16 mouse cellular contexts compared by ENCODE assay signal in the genomic region with DNA sequence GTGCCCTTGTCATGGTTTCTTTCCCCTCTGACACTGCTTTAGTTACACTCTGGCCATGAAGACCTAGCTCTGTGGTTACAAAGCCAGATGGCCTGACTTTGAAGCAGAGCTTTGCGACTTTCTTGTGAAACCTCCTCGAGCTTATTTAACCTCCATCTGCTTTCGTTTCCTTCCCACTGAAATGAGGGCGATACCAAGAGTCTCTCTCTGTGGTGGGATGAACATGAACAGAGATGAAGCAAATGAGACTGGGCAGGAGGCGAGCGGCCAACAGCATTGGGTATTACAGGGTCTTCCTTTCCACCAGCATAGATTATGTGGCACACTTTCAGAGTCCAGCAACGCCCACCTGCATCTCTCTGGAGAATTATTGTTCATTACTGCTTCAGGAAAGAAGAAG. TPM values are rescaled to one million over a fixed set of nuclear protein-coding genes. Genes with fewer than 3 reads are reported as not detected.
DNase-seq lines count a peak whose midpoint lies in the region; ATAC-seq and TF ChIP-seq lines count a peak whose summit lies in the region.
"Had no signal": no experiment of that assay in that cellular context is flagged by ENCODE, and none has a peak within 500 bp of the region (broad histone marks: within the 10 kb centered on the region; RNA-seq: fewer than 3 reads in every experiment).

No protein-coding gene starts in this region.

- intact Hi-C loops in left cerebral cortex, postnatal 4 days (cut with DNase I), result no loop called here

- no peaks in the 10 kb centered on the region for H3K9me3 ChIP-seq in heart, embryonic 13.5 days
- H3K9me3 ChIP-seq in heart, embryonic 12.5 days (replicated peaks), result no peaks in the 10 kb centered on the region
- H3K9me3 ChIP-seq: intestine, embryonic 15.5 days; liver, embryonic 13.5 days had no signal

- H3K36me3 ChIP-seq in heart, embryonic 13.5 days, result no peaks in the 10 kb centered on the region
- no peaks in the 10 kb centered on the region for H3K36me3 ChIP-seq in heart, embryonic 12.5 days
- H3K36me3 ChIP-seq: intestine, embryonic 15.5 days; liver, embryonic 13.5 days had no signal

- no peak for TF ChIP-seq CTCF in bone marrow macrophage, adult 2 months (IDR thresholded peaks at IDR 0.05; ENCODE audit: low read depth, low read length)

- TF ChIP-seq POLR2A in bone marrow macrophage, adult 2 months (IDR thresholded peaks at IDR 0.05; ENCODE audit: borderline replicate concordance, low read depth, low read length), result no peak

- no peak overlapping the region for H3K4me2 ChIP-seq in heart, embryonic 13.5 days
- H3K4me2 ChIP-seq in heart, embryonic 12.5 days, result no peak overlapping the region
- H3K4me2 ChIP-seq: intestine, embryonic 15.5 days; liver, embryonic 13.5 days had no signal

- H3K9ac ChIP-seq in heart, embryonic 13.5 days, result no peak overlapping the region
- H3K9ac ChIP-seq in heart, embryonic 12.5 days, result no peak overlapping the region
- H3K9ac ChIP-seq: intestine, embryonic 15.5 days; liver, embryonic 13.5 days had no signal

- no peak for ATAC-seq in heart, embryonic 13.5 days (ENCODE audit: extremely low read depth, insufficient number of reproducible peaks, low FRiP score, low TSS enrichment)
- no peak for ATAC-seq in heart, embryonic 12.5 days (ENCODE audit: insufficient number of reproducible peaks, low FRiP score)
- ATAC-seq in neutrophil, adult 5-6 weeks (ENCODE audit: extremely low read depth, insufficient number of reproducible peaks, low FRiP score, poor library complexity, severe bottlenecking), result peak; percentile 26; the same call in 1 of the 2 replicates
- ATAC-seq in erythroid progenitor cell, adult 5-6 weeks (replicated peaks; ENCODE audit: low FRiP score, poor library complexity, severe bottlenecking), result no peak
- ATAC-seq: intestine, embryonic 15.5 days had no signal

- 77% methylated on average over 7 of the region's 7 CpGs for WGBS in heart, embryonic 13.5 days
- WGBS in heart, embryonic 12.5 days, result 81% methylated on average over 7 of the region's 7 CpGs

- H3K4me3 ChIP-seq in heart, embryonic 13.5 days, result no peak overlapping the region
- H3K4me3 ChIP-seq in heart, embryonic 12.5 days, result no peak overlapping the region
- H3K4me3 ChIP-seq in bone marrow macrophage, adult 2 months (ENCODE audit: insufficient read depth, low read length), result peak overlapping the region; percentile 52
- H3K4me3 ChIP-seq: heart, adult 2 months; intestine, embryonic 15.5 days; liver, embryonic 13.5 days had no signal

- no peaks in the 10 kb centered on the region for H3K27me3 ChIP-seq in heart, embryonic 13.5 days (replicated peaks)
- no peaks in the 10 kb centered on the region for H3K27me3 ChIP-seq in heart, embryonic 12.5 days (replicated peaks)
- H3K27me3 ChIP-seq: intestine, embryonic 15.5 days; liver, embryonic 13.5 days had no signal

- peak; percentile 57 for DNase-seq in left cerebral cortex, postnatal 4 days
- DNase-seq in left cerebral cortex, adult 8-10 months (ENCODE audit: low spot score in 2 of 2), result no peak
- DNase-seq in ovary, postnatal 10 days (ENCODE audit: low spot score), result no peak
- DNase-seq: adrenal gland, adult 2 months; cerebellum, adult 11 months; heart, adult 2 months; kidney, postnatal 25 days; liver, embryonic 13.5 days; lung, postnatal 4 days; thymus, postnatal 4 days had no signal

- H3K27ac ChIP-seq in heart, embryonic 13.5 days (replicated peaks), result peak overlapping the region; percentile 37; the same call in 1 of the 2 replicates
- no peak overlapping the region for H3K27ac ChIP-seq in heart, embryonic 12.5 days (ENCODE audit: poor library complexity, severe bottlenecking)
- H3K27ac ChIP-seq in bone marrow macrophage, adult 2 months (ENCODE audit: insufficient read depth, low read depth, low read length), result peak overlapping the region; percentile 94
- H3K27ac ChIP-seq: heart, adult 2 months; intestine, embryonic 15.5 days; liver, embryonic 13.5 days had no signal

- peaks cover 35% of the 10 kb centered on the region for H3K4me1 ChIP-seq in heart, embryonic 13.5 days
- H3K4me1 ChIP-seq in heart, embryonic 12.5 days (replicated peaks), result peaks cover 20% of the 10 kb centered on the region
- peaks cover 31% of the 10 kb centered on the region for H3K4me1 ChIP-seq in bone marrow macrophage, adult 2 months (ENCODE audit: control insufficient read depth, insufficient read depth, low read length)
- H3K4me1 ChIP-seq: intestine, embryonic 15.5 days; liver, embryonic 13.5 days had no signal

RNA-seq across cellular contexts. Expression of a gene that starts 15.8 kb away (rescaled TPM):
- polyA plus RNA-seq in heart, embryonic 13.5 days (2015; fragmentation: Nextera tagmentation; extraction: Ambion mirVana), result 3.8 and 5.7 TPM in 2 replicates
- polyA plus RNA-seq in heart, embryonic 12.5 days (2016; fragmentation: Nextera tagmentation; extraction: Ambion mirVana), result 13.8 and 14.7 TPM in 2 replicates
- total RNA-seq in left cerebral cortex, postnatal 4 days (2021), result 10 to 100 TPM; 53.4 to 58.2 TPM
- total RNA-seq in left cerebral cortex, adult 8-10 months (2022), result 100 to 1,000 TPM; 108 to 149 (median 118) TPM
- polyA plus RNA-seq in bone marrow macrophage, adult 2 months (2012; ENCODE audit: insufficient read depth, insufficient read length, missing spikeins), result 53.4 and 59.1 TPM in 2 replicates
- total RNA-seq in neutrophil, adult 5-6 weeks (2017), result 3.4 and 3.6 TPM in 2 replicates
- 0.72 and 7.5 TPM in 2 replicates for total RNA-seq in erythroid progenitor cell, adult 5-6 weeks (2015; ENCODE audit: low replicate concordance)
- 4.2 and 7.2 TPM in 2 replicates for total RNA-seq in erythroid progenitor cell, adult 5-6 weeks (2017; ENCODE audit: low replicate concordance)

Comparison
In these comparisons a context has a peak if more than half of its experiments do, and no peak if none do; other contexts are left out.
1. RNA of a gene that starts 15.8 kb away (total RNA-seq): 108 to 149 TPM in left cerebral cortex, adult 8-10 months and 53.4 to 58.2 TPM in left cerebral cortex, postnatal 4 days; 0.72 to 7.5 TPM in erythroid progenitor cell, adult 5-6 weeks and 3.4 to 3.6 TPM in neutrophil, adult 5-6 weeks; every median in the first group is over 4 times any median in the second.